Mouse (Mus musculus): ENCODE data around the gene Emilin1.

- TF ChIP-seq CTCF (IDR thresholded peaks at IDR 0.05; ENCODE audit: control insufficient read depth, insufficient read depth, low read length) (0 out of 2 replicates have a peak, but pooled peaks have one; percentile 10), POLR2A (IDR thresholded peaks at IDR 0.05; ENCODE audit: borderline replicate concordance, control insufficient read depth, low read depth, low read length) (peak; percentile 92)
Measured at GRCm38 (mm10) chr5:30959966-30960501, 46.8 kb downstream of the Emilin1 start, which contains the start of gene Preb.
